ENCODE assay signal across 9 mouse cellular contexts in the genomic region with DNA sequence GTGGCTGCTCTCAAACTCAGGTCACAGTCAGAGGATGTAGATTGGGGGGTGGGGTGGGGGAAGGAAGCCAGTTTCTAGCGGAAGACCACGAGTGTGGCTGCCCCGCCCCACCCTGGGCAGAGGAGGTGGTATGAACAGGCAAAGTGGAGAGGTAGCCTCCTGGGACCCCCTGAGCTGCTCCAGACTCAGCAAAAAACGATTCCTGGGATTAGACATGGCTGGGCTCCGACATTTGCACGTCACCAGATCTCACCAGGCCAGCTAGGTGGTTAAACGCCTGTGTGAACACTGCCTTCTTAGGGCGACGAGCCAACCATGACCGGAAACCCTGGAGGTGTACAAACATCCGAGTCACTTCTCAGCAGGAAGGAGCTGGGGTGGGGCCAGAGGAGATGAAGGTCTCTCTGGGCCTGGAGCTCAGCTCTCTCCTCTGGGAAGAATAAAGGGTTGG. TPM values are rescaled to one million over a fixed set of nuclear protein-coding genes. Genes with fewer than 3 reads are reported as not detected.
DNase-seq lines count a peak whose midpoint lies in the region; ATAC-seq lines count a peak whose summit lies in the region.
"Had no signal": no experiment of that assay in that cellular context is flagged by ENCODE, and none has a peak within 500 bp of the region (broad histone marks: within the 10 kb centered on the region; RNA-seq: fewer than 3 reads in every experiment).

No protein-coding gene starts in this region.

- no peak overlapping the region for H3K9ac ChIP-seq in heart, embryonic 15.5 days
- H3K9ac ChIP-seq: midbrain, embryonic 12.5 days had no signal

- H3K36me3 ChIP-seq in heart, embryonic 15.5 days: peaks cover 6% of the 10 kb centered on the region; the same call in 1 of the 2 replicates

- H3K27me3 ChIP-seq in heart, embryonic 15.5 days: no peaks in the 10 kb centered on the region
- H3K27me3 ChIP-seq: midbrain, embryonic 12.5 days had no signal

- peak; percentile 65; the same call in 1 of the 2 replicates for ATAC-seq in heart, embryonic 15.5 days (replicated peaks; ENCODE audit: insufficient number of reproducible peaks, insufficient read depth, low FRiP score, low read depth)

- DNase-seq in cerebellum, postnatal 25 days: peak; percentile 41 to 61
- no peak for DNase-seq in cerebellum, adult 9-11 months
- DNase-seq in T-cell, adult 2 months (ENCODE audit: low spot score): peak; percentile 85
- DNase-seq in kidney, postnatal 4 days: peak; percentile 80 to 87
- peak; percentile 84 for DNase-seq in naive thymus-derived CD4-positive, alpha-beta T cell, adult 2 months (ENCODE audit: low read depth)
- no peak for DNase-seq in frontal cortex, postnatal 25 days (ENCODE audit: low spot score in 2 of 2)
- no peak for DNase-seq in right cerebral cortex, postnatal 10 days (ENCODE audit: low spot score in 2 of 2)

- WGBS in heart, embryonic 15.5 days: 50% methylated on average over 11 of the region's 11 CpGs

- no peaks in the 10 kb centered on the region for H3K9me3 ChIP-seq in heart, embryonic 15.5 days (replicated peaks)
- H3K9me3 ChIP-seq: midbrain, embryonic 12.5 days had no signal

- no peak overlapping the region for H3K4me3 ChIP-seq in heart, embryonic 15.5 days
- H3K4me3 ChIP-seq: midbrain, embryonic 12.5 days had no signal

- peaks cover 11% of the 10 kb centered on the region for H3K4me1 ChIP-seq in heart, embryonic 15.5 days (replicated peaks)
- H3K4me1 ChIP-seq: midbrain, embryonic 12.5 days had no signal

- H3K4me2 ChIP-seq in heart, embryonic 15.5 days: no peak overlapping the region
- H3K4me2 ChIP-seq: midbrain, embryonic 12.5 days had no signal

- H3K27ac ChIP-seq in heart, embryonic 15.5 days: peak overlapping the region; percentile 64
- H3K27ac ChIP-seq: midbrain, embryonic 12.5 days had no signal

RNA-seq across cellular contexts. Expression of a gene that starts 23.7 kb away (rescaled TPM):
- polyA plus RNA-seq in heart, embryonic 15.5 days (2015; fragmentation: Nextera tagmentation; extraction: Ambion mirVana): 3.0 and 25.1 TPM in 2 replicates

RNA-seq across cellular contexts. Expression of a gene that starts 24.3 kb away (rescaled TPM):
- polyA plus RNA-seq in heart, embryonic 15.5 days (2015; fragmentation: Nextera tagmentation; extraction: Ambion mirVana): 4.6 and 9.4 TPM in 2 replicates

RNA-seq across cellular contexts. Expression of a gene that starts 41.5 kb away (rescaled TPM):
- polyA plus RNA-seq in heart, embryonic 15.5 days (2015; fragmentation: Nextera tagmentation; extraction: Ambion mirVana): 10.4 and 11.8 TPM in 2 replicates

RNA-seq across cellular contexts. Expression of a gene that starts 46.8 kb away (rescaled TPM):
- 11.8 and 14.6 TPM in 2 replicates for polyA plus RNA-seq in heart, embryonic 15.5 days (2015; fragmentation: Nextera tagmentation; extraction: Ambion mirVana)

RNA-seq across cellular contexts. Expression of a gene that starts 51.1 kb away (rescaled TPM):
- 3.8 and 4.8 TPM in 2 replicates for polyA plus RNA-seq in heart, embryonic 15.5 days (2015; fragmentation: Nextera tagmentation; extraction: Ambion mirVana)

Comparison
In these comparisons a context has a peak if more than half of its experiments do, and no peak if none do; other contexts are left out.
1. DNase-seq: peak in cerebellum, postnatal 25 days (2 of 2), T-cell, adult 2 months (single experiment), kidney, postnatal 4 days (2 of 2) and naive thymus-derived CD4-positive, alpha-beta T cell, adult 2 months (single experiment); none in cerebellum, adult 9-11 months (single experiment), frontal cortex, postnatal 25 days (0 of 2) and right cerebral cortex, postnatal 10 days (0 of 2).